Mouse (Mus musculus) hindbrain, embryonic 11.5 days (tissue): Measurements from ENCODE around the gene Ntpcr. TPM values are rescaled to one million over a fixed set of nuclear protein-coding genes. Genes with fewer than 3 reads are reported as not detected.

Source experiments
- ATAC-seq: fragments of 200-750 bp; cut with Nextera tagmentation; 2 replicates; pipeline ENCODE4 v1.8.0; 2017; ENCODE audit warnings: mild to moderate bottlenecking, moderate TSS enrichment, moderate library complexity; ENCODE audit not compliant: low FRiP score
- DNase-seq: peaks from one replicate; pipeline ENCODE4 v3.0.0-alpha.2; 2015; ENCODE audit warnings: low spot score
- H3K27ac ChIP-seq: fragments of 300-500 bp; sonication (generic); 2 replicates; pipeline ENCODE4 v1.5.1; 2014; ENCODE audit warnings: mild to moderate bottlenecking, low read depth, low read length
- H3K27me3 ChIP-seq: fragments of 300-500 bp; sonication (generic); 2 replicates; pipeline ENCODE4 v1.6.1; 2014; ENCODE audit warnings: mild to moderate bottlenecking, low read length, moderate library complexity, mixed read lengths; ENCODE audit not compliant: control insufficient read depth, insufficient read depth
- H3K36me3 ChIP-seq: fragments of 300-500 bp; sonication (generic); 2 replicates; pipeline ENCODE4 v1.6.1; 2014; ENCODE audit warnings: mild to moderate bottlenecking, low read length, moderate library complexity, mixed read lengths; ENCODE audit not compliant: control insufficient read depth, insufficient read depth
- H3K4me1 ChIP-seq: fragments of 300-500 bp; sonication (generic); replicated peaks from 2 replicates; pipeline ENCODE4 v1.6.1; 2014; ENCODE audit warnings: low read length, mixed read lengths; ENCODE audit not compliant: control insufficient read depth, insufficient read depth
- H3K4me2 ChIP-seq: fragments of 300-500 bp; sonication (generic); replicated peaks from 2 replicates; pipeline ENCODE4 v1.6.1; 2014; ENCODE audit warnings: mild to moderate bottlenecking, low read depth, low read length
- H3K4me3 ChIP-seq: fragments of 300-500 bp; sonication (generic); 2 replicates; pipeline ENCODE4 v1.5.1; 2014; ENCODE audit warnings: low read depth, low read length
- H3K9ac ChIP-seq: fragments of 300-500 bp; sonication (generic); 2 replicates; pipeline ENCODE4 v1.6.1; 2014; ENCODE audit warnings: low read depth, low read length
- H3K9me3 ChIP-seq: fragments of 300-500 bp; sonication (generic); 2 replicates; pipeline ENCODE4 v1.6.1; 2016; ENCODE audit warnings: low read length; ENCODE audit not compliant: control insufficient read depth
- WGBS: fragments of 180-500 bp; shearing (Covaris S2); extraction: QIAGEN DNeasy Blood & Tissue Kit; methylation state at CpG from one replicate; pipeline ENCODE4 v1.1.7; 2014; 5-methylcytosine and 5-hydroxymethylcytosine counted together
- polyA plus RNA-seq: library from polyadenylated mRNA; unstranded; fragments of >200 nt; fragmentation: Nextera tagmentation; extraction: Ambion mirVana; gene quantifications from 2 replicates; pipeline ENCODE4 v1.2.1, GENCODE M21; 2014

Gene Ntpcr
- polyA plus RNA-seq, 1 experiment from 2014 or later: 21.5 TPM

- H3K9me3 ChIP-seq: no peaks in the 10 kb centered on the region
- H3K9ac ChIP-seq: no peak overlapping the region
- H3K36me3 ChIP-seq: no peaks in the 10 kb centered on the region
- no peak for DNase-seq
- H3K4me1 ChIP-seq: no peaks in the 10 kb centered on the region; the same call in 1 of the 2 replicates
- whole genome bisulfite sequencing: 23% methylated on average over 7 of the region's 7 CpGs
- H3K4me2 ChIP-seq: no peak overlapping the region
- no peaks in the 10 kb centered on the region for H3K27me3 ChIP-seq
- H3K4me3 ChIP-seq: no peak overlapping the region
- no peak overlapping the region for H3K27ac ChIP-seq
- no peak for ATAC-seq
These were observed 13.2 kb upstream of the Ntpcr start for GRCm38 (mm10) chr8:125716613-125717012.

DNA sequence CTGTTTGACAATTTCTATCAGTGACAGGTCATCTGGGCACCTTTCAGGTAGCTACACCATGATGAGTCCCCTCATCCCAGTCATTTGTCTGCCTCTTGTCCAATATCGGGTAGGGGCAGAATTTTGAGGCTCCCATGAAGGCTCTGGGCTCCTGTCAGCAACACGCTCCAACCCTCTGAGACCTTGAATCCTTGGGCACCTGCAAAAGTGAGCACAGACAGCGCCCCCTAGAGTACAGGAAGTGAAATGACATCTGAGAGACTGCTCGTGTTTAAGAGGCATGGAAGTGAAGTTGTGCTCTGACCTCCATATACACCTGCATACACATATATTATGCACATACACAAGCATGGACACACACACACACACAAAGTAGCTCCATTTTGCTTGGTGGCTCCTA, 10.8 kb upstream of the Ntpcr start:
- Histone ChIP-seq H3K4me1 (no peaks in the 10 kb centered on the region; the same call in 1 of the 2 replicates), H3K4me3 (no peak overlapping the region), H3K9me3 (no peaks in the 10 kb centered on the region), H3K4me2 (no peak overlapping the region), H3K27me3 (no peaks in the 10 kb centered on the region), H3K9ac (no peak overlapping the region), H3K36me3 (no peaks in the 10 kb centered on the region), H3K27ac (no peak overlapping the region)
- DNase-seq (no peak), ATAC-seq (no peak)
- WGBS: 59% methylated on average over 4 of the region's 4 CpGs

DNA sequence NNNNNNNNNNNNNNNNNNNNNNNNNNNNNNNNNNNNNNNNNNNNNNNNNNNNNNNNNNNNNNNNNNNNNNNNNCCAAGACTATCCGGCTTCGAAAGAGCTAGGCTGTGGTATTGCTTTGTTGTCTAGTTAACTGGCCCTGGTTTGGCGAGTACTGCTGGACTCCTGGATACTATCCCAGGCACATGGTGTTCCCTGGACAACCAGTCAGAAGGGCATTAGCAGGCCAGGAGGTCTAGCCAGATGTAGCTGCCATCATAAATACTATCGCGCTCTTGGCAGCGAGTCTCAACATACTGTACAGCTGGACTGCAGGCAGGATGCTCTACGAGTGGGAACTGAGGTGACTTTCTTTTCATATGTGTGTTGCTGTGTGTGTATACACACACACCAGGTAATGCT, 7.1 kb upstream of the Ntpcr start:
- no peaks in the 10 kb centered on the region for H3K27me3 ChIP-seq
- no peak overlapping the region for H3K4me3 ChIP-seq
- H3K27ac ChIP-seq: no peak overlapping the region
- no peaks in the 10 kb centered on the region for H3K9me3 ChIP-seq
- DNase-seq: no peak
- no peak for ATAC-seq
- 92% methylated on average over 7 of the region's 7 CpGs for WGBS
- no peaks in the 10 kb centered on the region for H3K36me3 ChIP-seq
- no peaks in the 10 kb centered on the region for H3K4me1 ChIP-seq
- no peak overlapping the region for H3K4me2 ChIP-seq
- H3K9ac ChIP-seq: no peak overlapping the region

DNA sequence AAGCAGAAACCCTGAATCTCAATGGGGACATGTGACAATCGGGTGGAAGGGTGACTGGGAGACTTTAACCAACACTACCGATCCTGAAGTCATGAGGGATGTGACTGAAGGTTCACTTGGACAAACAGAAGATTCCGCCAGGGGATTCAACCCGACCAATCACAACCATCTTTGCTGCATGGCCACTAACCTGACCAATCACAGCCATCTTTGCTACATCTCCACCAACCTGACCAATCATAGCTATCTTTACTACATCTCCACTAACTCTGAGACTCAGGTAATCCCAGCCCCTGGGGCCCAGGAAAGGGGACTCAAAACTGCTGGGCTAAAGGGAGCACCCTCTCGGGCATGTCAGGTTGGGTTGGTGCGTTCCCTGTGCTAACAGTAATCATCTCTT, 6.3 kb upstream of the Ntpcr start:
- DNase-seq: no peak
- 95% methylated on average over 6 of the region's 6 CpGs for WGBS
- H3K4me1 ChIP-seq: no peaks in the 10 kb centered on the region
- H3K4me3 ChIP-seq: no peak overlapping the region
- no peak overlapping the region for H3K27ac ChIP-seq
- H3K36me3 ChIP-seq: no peaks in the 10 kb centered on the region
- no peaks in the 10 kb centered on the region for H3K9me3 ChIP-seq
- ATAC-seq: no peak
- H3K27me3 ChIP-seq: no peaks in the 10 kb centered on the region
- H3K4me2 ChIP-seq: no peak overlapping the region
- no peak overlapping the region for H3K9ac ChIP-seq

DNA sequence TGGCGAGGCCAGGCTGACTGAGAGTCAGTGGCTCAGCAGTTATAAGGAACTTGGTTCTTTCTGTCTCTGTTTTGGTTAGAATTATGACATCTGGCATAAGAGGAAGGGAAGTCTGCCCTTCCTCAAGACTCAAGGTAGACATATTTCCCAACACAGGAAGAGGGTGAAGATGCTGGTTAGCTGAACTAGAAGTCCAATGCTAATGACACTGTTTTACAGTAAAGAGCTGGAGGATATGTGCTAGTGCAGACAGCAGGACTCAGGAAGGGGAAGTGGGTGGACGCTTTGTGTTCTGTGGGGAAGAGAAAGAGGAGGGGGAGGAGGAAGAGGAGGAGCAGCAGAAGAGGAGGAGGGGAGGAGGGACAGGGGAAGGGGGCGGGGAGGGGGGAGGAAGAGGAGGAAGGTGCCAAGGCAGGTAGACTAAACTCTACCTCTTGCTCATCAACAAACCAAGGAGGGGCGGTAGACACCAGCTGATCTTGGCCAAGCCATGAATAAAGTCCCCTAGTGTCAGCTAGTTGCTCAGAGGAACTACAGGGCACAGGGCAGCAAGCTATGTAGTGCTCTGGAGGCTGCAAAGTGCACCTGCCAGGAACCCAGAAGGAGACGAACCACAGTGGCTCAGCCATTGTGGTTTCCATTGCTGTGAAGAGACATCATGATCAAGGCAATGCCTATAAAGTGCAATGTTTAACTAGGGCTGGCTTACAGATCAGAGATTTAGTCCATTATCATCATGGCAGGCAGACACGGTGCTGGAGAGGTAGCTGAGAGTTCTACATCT, 4.5 kb upstream of the Ntpcr start:
- no peaks in the 10 kb centered on the region for H3K36me3 ChIP-seq
- no peaks in the 10 kb centered on the region for H3K4me1 ChIP-seq
- DNase-seq (no peak), ATAC-seq (no peak)
- no peak overlapping the region for H3K27ac ChIP-seq
- H3K4me3 ChIP-seq: no peak overlapping the region
- no peaks in the 10 kb centered on the region for H3K27me3 ChIP-seq
- no peak overlapping the region for H3K9ac ChIP-seq
- H3K4me2 ChIP-seq: no peak overlapping the region
- no peaks in the 10 kb centered on the region for H3K9me3 ChIP-seq
- 85% methylated on average over 6 of the region's 6 CpGs for WGBS

DNA sequence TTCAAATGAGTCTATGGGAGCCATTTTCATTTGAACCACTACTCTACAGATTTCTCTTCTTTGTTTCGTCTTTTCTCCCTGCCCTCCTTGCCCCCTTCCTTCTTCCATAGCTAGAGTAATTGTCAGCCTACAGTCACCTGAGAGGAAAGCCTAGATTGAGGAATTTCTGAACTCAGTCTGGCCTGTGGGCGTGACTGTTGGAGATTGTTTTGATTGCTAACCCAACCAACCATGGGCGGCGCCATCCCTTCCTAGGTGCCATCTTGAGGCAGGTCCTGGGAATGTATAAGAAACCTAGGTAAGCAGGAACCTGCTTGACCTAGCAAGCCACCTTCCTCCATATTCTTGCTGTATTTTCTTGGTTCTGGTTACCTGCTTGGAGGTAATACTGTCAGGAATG, 3.6 kb upstream of the Ntpcr start:
- H3K27ac ChIP-seq: no peak overlapping the region
- 96% methylated on average over 4 of the region's 4 CpGs for WGBS
- H3K4me1 ChIP-seq: no peaks in the 10 kb centered on the region
- H3K4me2 ChIP-seq: no peak overlapping the region
- H3K4me3 ChIP-seq: no peak overlapping the region
- no peak overlapping the region for H3K9ac ChIP-seq
- no peaks in the 10 kb centered on the region for H3K9me3 ChIP-seq
- ATAC-seq: no peak
- DNase-seq: no peak
- H3K27me3 ChIP-seq: no peaks in the 10 kb centered on the region
- no peaks in the 10 kb centered on the region for H3K36me3 ChIP-seq

GRCm38 (mm10) chr8:125726986-125727385, 2.8 kb upstream of the Ntpcr start:
- Histone ChIP-seq H3K9me3 (no peaks in the 10 kb centered on the region), H3K36me3 (no peaks in the 10 kb centered on the region), H3K4me3 (no peak overlapping the region), H3K4me1 (no peaks in the 10 kb centered on the region), H3K9ac (no peak overlapping the region), H3K27me3 (no peaks in the 10 kb centered on the region), H3K27ac (no peak overlapping the region), H3K4me2 (no peak overlapping the region)
- no peak for ATAC-seq
- DNase-seq: no peak
- 78% methylated on average over 5 of the region's 5 CpGs for WGBS

DNA sequence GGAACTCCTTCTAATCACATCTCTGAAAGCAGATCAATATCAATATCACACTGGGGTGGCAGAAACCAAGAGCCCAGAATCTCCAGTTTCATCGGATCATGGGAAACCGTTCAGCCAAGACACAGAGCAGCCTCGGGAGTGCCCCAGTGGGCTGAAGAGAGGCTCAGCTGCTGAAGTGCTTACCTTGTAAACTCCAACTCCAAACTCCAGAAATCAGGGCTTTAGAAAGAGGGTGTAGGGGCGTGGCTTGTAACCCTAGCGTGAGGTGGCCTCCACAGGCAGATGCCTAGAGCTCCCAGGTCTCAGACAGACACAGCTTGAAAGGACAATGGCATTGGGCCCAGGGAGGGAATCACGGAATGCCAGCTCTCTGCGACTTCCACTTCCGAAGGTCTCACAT, 2.0 kb upstream of the Ntpcr start:
- Histone ChIP-seq H3K4me1 (no peaks in the 10 kb centered on the region), H3K27ac (no peak overlapping the region), H3K4me2 (no peak overlapping the region), H3K9ac (no peak overlapping the region), H3K9me3 (no peaks in the 10 kb centered on the region), H3K36me3 (no peaks in the 10 kb centered on the region), H3K4me3 (no peak overlapping the region), H3K27me3 (no peaks in the 10 kb centered on the region)
- DNase-seq (no peak), ATAC-seq (no peak)
- 50% methylated on average over 8 of the region's 8 CpGs for WGBS
